Mouse (Mus musculus) embryonic fibroblast, embryonic 13.5 days (primary cell): Measurements from ENCODE around the gene Afap1l2.

Source experiments
- CTCF ChIP-seq: IDR thresholded peaks from 2 replicates; pipeline ENCODE4 v1.5.1; 2011; ENCODE audit warnings: mild to moderate bottlenecking, control low read depth, low read length, moderate library complexity, borderline replicate concordance; ENCODE audit not compliant: insufficient read depth
- POLR2A ChIP-seq: IDR thresholded peaks from 2 replicates; pipeline ENCODE4 v1.6.1; 2011; ENCODE audit warnings: low read depth, mild to moderate bottlenecking, control low read depth, low read length, moderate library complexity

GRCm38 (mm10) chr19:56958011-56958410 is 50.0 kb downstream of the Afap1l2 start:
- TF ChIP-seq CTCF = no peak
- no peak for TF ChIP-seq POLR2A
